Mouse (Mus musculus) liver, embryonic 15.5 days (tissue): ENCODE results near the gene Pdk4. TPM values are rescaled to one million over a fixed set of nuclear protein-coding genes. Genes with fewer than 3 reads are reported as not detected.

Experiments used
- ATAC-seq: fragments of 200-750 bp; cut with Nextera tagmentation; 2 replicates; pipeline ENCODE4 v1.8.0; 2017; ENCODE audit warnings: moderate number of reproducible peaks, mild to moderate bottlenecking, moderate library complexity; ENCODE audit not compliant: insufficient read depth
- H3K27ac ChIP-seq: fragments of 300-500 bp; sonication (generic); replicated peaks from 2 replicates; pipeline ENCODE4 v1.5.1; 2015; ENCODE audit warnings: mild to moderate bottlenecking, inconsistent platforms
- H3K27me3 ChIP-seq: fragments of 300-500 bp; sonication (generic); 2 replicates; pipeline ENCODE4 v1.6.1; 2015; ENCODE audit warnings: mild to moderate bottlenecking, inconsistent platforms
- H3K36me3 ChIP-seq: fragments of 300-500 bp; sonication (generic); replicated peaks from 2 replicates; pipeline ENCODE4 v1.6.1; 2015; ENCODE audit warnings: moderate library complexity, mild to moderate bottlenecking, inconsistent platforms
- H3K4me1 ChIP-seq: fragments of 300-500 bp; sonication (generic); replicated peaks from 2 replicates; pipeline ENCODE4 v1.6.1; 2015; ENCODE audit warnings: inconsistent platforms
- H3K4me2 ChIP-seq: fragments of 300-500 bp; sonication (generic); 2 replicates; pipeline ENCODE4 v1.6.1; 2015; ENCODE audit warnings: moderate library complexity, mild to moderate bottlenecking, inconsistent platforms
- H3K4me3 ChIP-seq: fragments of 300-500 bp; sonication (generic); replicated peaks from 2 replicates; pipeline ENCODE4 v1.5.1; 2015; ENCODE audit warnings: mild to moderate bottlenecking, inconsistent platforms
- H3K9ac ChIP-seq: fragments of 300-500 bp; sonication (generic); 2 replicates; pipeline ENCODE4 v1.6.1; 2015; ENCODE audit warnings: moderate library complexity, mild to moderate bottlenecking, inconsistent platforms
- H3K9me3 ChIP-seq: fragments of 300-500 bp; sonication (generic); replicated peaks from 2 replicates; pipeline ENCODE4 v1.6.1; 2016; ENCODE audit warnings: inconsistent platforms
- WGBS: fragments of 180-500 bp; shearing (Covaris S2); methylation state at CpG from one replicate; pipeline ENCODE4 v1.1.7; 2015; ENCODE audit warnings: mixed read lengths; ENCODE audit not compliant: insufficient replicate concordance; 5-methylcytosine and 5-hydroxymethylcytosine counted together
- polyA plus RNA-seq: library from polyadenylated mRNA; unstranded; fragments of >200 nt; fragmentation: Nextera tagmentation; extraction: Ambion mirVana; gene quantifications from 2 replicates; pipeline ENCODE4 v1.2.1, GENCODE M21; 2015

The Pdk4 gene
- 2.8 and 3.1 TPM in 2 replicates for polyA plus RNA-seq

DNA sequence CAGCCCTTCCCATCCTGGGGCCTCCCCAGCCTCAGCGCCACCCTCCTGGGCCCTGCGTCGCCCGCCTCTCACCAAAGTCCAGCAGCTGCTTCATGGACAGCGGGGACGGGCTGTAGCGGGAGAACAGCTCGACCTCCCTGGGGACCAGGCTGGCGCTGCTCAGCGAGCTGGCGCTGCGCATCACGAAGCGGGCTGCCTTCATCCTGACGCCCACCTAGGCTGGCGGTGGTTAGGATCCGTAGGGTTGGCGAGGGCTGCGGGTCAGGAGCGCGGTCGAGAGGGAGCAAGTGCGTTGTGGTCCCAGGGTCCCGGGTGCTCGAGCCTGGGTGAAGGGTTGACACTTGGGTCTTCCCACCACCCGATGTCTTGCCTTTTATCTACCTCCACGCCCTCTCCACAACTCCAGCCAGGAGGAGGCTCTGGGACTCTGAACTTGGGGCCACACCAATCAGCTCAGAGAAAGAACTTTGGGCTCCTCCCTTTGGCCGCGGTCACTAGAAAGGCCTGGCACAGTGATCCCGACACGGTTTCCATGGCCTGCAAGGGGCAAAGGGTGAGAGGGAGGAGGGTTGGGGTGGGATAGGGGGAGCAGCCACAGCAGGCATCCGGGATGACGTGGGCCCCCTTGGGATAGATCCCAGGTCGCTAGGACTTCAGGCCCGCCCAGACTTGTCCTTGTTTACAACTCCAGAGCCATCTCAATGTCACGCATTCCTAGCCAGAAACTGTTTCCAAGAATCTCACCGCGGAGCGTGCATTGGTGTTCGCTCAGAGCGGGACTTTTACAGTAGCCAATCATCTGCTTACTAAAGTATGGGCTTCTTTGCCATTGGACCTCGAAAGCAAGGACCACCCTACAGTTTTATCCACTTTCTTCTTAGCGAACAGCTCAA lies at the start of gene Pdk4:
Gene Pdk4 (minus strand): TSS at position 349 of the 893 bp plus-strand sequence.
- Histone ChIP-seq H3K4me3 (peak within 1 kb of the TSS; percentile 52), H3K27me3 (peaks cover 8% of the 10 kb centered on the region), H3K27ac (peak within 1 kb of the TSS; percentile 67), H3K9ac (peak within 1 kb of the TSS; percentile 15; the same call in 1 of the 2 replicates), H3K9me3 (no peaks in the 10 kb centered on the region), H3K4me2 (peak within 1 kb of the TSS; percentile 58), H3K36me3 (no peaks in the 10 kb centered on the region), H3K4me1 (no peaks in the 10 kb centered on the region)
- peak; percentile 89 for ATAC-seq
- 4% methylated on average over 43 of the region's 43 CpGs for WGBS

DNA sequence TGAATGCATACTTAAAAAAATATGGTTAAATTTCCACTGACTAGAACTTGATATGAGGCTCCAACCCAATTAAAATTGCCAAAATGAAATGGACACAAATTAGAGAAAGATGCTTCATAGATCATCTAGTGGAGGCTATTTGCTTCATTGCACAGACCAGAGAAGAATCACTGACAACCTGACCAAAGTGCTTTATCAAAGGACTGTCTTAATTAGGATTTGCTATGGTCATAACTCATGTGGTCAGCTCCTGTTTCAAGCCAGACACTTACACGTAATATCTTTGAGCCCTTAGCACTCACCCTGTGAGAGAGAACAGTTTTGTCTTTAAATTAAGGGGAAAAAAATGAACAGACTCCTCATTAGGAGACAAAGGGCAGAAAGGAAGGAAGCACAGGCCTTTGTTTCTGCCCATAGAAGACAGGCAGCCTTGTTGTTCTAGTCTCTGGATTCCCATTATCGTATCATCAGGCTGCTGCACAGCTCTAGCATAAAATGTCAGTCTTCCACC lies 41.8 kb upstream of the Pdk4 start:
- WGBS: 58% methylated on average over 2 of the region's 2 CpGs
- H3K27me3 ChIP-seq: no peaks in the 10 kb centered on the region

DNA sequence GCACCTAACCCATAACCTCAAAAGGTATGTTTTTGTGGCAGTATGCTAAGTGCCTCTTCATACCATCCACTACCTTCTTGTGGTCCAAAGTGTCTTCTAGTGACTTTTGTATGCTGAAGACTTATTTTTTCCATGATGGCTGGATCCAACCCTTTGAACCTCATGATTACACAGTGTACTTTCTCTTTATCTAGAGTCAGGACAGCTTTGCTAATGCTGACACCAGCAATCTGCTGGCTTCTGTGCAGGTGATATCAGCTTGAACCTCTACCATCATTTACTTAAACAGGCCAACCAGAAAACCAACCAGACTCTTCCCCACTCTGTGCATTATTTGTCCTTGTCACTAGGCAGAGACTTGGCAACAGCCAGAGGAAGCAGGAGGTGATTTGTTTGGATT lies 39.6 kb upstream of the Pdk4 start:
- no peak overlapping the region for H3K9ac ChIP-seq
- H3K27me3 ChIP-seq: no peaks in the 10 kb centered on the region
- H3K4me2 ChIP-seq: no peak overlapping the region
- ATAC-seq: no peak
- H3K27ac ChIP-seq: no peak overlapping the region
- no peaks in the 10 kb centered on the region for H3K9me3 ChIP-seq
- H3K4me3 ChIP-seq: no peak overlapping the region
- no peaks in the 10 kb centered on the region for H3K4me1 ChIP-seq
- no peaks in the 10 kb centered on the region for H3K36me3 ChIP-seq

More for the DNA sequence above, 41.8 kb upstream of the Pdk4 start:
- Histone ChIP-seq H3K9ac (no peak overlapping the region), H3K9me3 (no peaks in the 10 kb centered on the region), H3K4me2 (no peak overlapping the region), H3K4me3 (no peak overlapping the region), H3K36me3 (no peaks in the 10 kb centered on the region), H3K4me1 (no peaks in the 10 kb centered on the region), H3K27ac (no peak overlapping the region)
- no peak for ATAC-seq

DNA sequence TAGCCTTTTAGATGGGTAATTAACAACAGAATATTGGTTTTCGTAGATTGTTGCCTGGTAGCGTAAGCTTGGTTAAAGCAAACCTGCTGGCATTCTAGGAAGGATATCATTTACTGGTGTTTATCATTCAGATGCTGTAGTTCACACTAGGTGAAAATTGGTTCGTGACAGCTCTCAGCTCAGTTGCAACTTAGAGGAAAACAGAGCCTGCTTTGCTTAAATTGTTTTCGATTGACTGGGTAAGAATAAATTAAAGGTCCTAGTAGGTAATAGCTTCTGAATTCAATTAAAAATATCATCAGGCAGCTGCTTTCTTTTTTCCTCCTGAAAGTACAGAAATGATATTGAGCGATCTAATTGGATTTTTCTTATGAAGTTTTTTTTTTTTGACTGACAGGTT lies 21.0 kb upstream of the Pdk4 start:
- Histone ChIP-seq H3K36me3 (no peaks in the 10 kb centered on the region), H3K9ac (no peak overlapping the region), H3K4me3 (no peak overlapping the region), H3K27me3 (no peaks in the 10 kb centered on the region), H3K27ac (no peak overlapping the region), H3K4me1 (no peaks in the 10 kb centered on the region), H3K4me2 (no peak overlapping the region), H3K9me3 (no peaks in the 10 kb centered on the region)
- no peak for ATAC-seq
- 62% methylated on average over 5 of the region's 5 CpGs for WGBS

DNA sequence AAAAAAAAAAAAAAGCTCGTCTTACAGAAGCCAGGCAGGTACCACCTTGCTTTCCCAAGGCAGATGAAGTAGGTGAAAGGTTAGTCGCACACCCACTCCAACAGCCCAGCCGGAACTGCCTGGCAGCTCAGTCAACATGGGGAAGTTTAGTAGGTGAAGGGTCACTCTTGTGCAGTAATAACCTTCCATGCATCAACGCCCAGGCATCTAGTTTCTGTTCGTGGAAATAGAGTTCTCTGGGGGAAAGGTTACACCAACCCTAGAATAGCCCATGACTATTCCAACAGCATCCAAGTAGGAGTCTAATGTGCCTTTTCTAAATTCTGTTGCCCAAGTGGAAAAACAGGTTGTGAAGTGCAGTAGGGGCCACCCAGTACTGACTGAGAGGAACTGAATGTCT lies 13.6 kb upstream of the Pdk4 start:
- H3K27me3 ChIP-seq: no peaks in the 10 kb centered on the region
- H3K4me3 ChIP-seq: no peak overlapping the region
- no peaks in the 10 kb centered on the region for H3K36me3 ChIP-seq
- H3K4me1 ChIP-seq: peaks cover 5% of the 10 kb centered on the region; the same call in 1 of the 2 replicates
- WGBS: 18% methylated on average over 5 of the region's 5 CpGs
- peak; percentile 83 for ATAC-seq
- H3K9me3 ChIP-seq: no peaks in the 10 kb centered on the region
- H3K27ac ChIP-seq: 0 out of 2 replicates have a peak overlapping the region, but pooled peaks have one; percentile 4
- no peak overlapping the region; the same call in 1 of the 2 replicates for H3K4me2 ChIP-seq
- H3K9ac ChIP-seq: no peak overlapping the region

DNA sequence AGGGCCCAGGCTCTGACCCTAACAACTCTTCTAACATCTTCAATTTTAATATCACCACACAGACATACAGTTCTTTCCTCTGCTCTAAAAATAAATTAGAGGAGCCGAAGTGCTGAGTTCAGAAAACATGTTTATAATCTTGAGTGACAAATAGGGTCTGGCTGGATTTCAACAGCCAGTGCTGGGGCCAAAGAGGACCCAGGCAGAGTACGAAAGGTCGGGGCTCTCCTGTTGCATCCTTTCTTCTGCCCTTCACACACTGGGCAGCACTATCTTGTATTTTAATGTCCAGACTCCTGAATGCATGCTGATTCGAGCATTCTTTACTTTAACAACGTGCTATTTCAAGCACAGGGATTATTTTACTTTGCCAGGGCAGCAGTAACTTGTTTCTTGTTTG lies 13.2 kb upstream of the Pdk4 start:
- Histone ChIP-seq H3K36me3 (no peaks in the 10 kb centered on the region), H3K4me2 (no peak overlapping the region; the same call in 1 of the 2 replicates), H3K27ac (0 out of 2 replicates have a peak overlapping the region, but pooled peaks have one; percentile 4), H3K9me3 (no peaks in the 10 kb centered on the region), H3K4me3 (no peak overlapping the region), H3K27me3 (no peaks in the 10 kb centered on the region), H3K9ac (no peak overlapping the region), H3K4me1 (peaks cover 5% of the 10 kb centered on the region; the same call in 1 of the 2 replicates)
- 27% methylated on average over 5 of the region's 5 CpGs for WGBS
- peak; percentile 51; the same call in 1 of the 2 replicates for ATAC-seq

DNA sequence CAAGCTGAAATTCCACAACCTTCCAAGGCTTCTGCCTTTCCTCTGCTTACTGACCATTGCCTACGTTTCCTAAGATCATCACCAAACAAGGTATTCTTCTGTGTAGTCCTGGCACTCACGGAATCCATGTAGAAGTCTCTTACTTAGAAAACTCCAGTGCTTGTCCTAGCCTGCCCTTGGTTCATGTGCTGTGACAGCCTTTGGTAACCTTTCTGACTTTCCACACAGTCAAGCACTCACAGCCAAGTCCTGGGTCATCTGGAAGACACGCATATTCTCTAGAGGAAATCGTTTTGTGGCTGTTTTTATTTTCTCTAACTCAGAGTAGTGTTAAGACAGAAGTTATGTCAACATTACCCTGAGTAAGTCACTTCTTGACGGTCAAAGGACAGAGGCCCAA lies 11.7 kb upstream of the Pdk4 start:
- H3K27me3 ChIP-seq: no peaks in the 10 kb centered on the region
- H3K4me3 ChIP-seq: no peak overlapping the region
- peaks cover 5% of the 10 kb centered on the region; the same call in 1 of the 2 replicates for H3K4me1 ChIP-seq
- WGBS: 61% methylated on average over 5 of the region's 5 CpGs
- no peak for ATAC-seq
- no peak overlapping the region for H3K9ac ChIP-seq
- H3K4me2 ChIP-seq: no peak overlapping the region
- H3K27ac ChIP-seq: no peak overlapping the region
- H3K9me3 ChIP-seq: no peaks in the 10 kb centered on the region
- no peaks in the 10 kb centered on the region for H3K36me3 ChIP-seq

DNA sequence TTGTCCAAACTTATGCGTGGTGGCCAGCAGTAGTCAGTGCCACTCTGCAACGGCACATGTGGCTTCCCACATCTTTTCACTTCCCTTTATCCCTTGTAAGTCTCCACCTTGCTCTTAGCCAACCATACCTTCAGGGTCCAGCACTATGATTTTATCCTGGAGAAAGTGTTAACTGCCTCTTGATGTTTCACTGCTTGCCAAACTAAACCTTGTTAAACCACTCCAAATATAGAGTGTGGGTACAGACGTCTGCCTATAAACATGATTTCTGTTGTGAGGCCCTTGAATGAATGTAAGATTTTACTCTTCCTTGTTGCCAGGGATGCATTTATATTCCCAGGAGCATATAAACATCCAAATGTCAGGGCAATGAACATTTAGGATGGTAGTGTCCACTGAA lies 10.2 kb upstream of the Pdk4 start:
- Histone ChIP-seq H3K9ac (no peak overlapping the region), H3K4me3 (no peak overlapping the region), H3K4me1 (peaks cover 5% of the 10 kb centered on the region; the same call in 1 of the 2 replicates), H3K4me2 (no peak overlapping the region), H3K36me3 (no peaks in the 10 kb centered on the region), H3K9me3 (no peaks in the 10 kb centered on the region), H3K27ac (no peak overlapping the region), H3K27me3 (no peaks in the 10 kb centered on the region)
- WGBS: 58% methylated on average over 3 of the region's 3 CpGs
- ATAC-seq: no peak

DNA sequence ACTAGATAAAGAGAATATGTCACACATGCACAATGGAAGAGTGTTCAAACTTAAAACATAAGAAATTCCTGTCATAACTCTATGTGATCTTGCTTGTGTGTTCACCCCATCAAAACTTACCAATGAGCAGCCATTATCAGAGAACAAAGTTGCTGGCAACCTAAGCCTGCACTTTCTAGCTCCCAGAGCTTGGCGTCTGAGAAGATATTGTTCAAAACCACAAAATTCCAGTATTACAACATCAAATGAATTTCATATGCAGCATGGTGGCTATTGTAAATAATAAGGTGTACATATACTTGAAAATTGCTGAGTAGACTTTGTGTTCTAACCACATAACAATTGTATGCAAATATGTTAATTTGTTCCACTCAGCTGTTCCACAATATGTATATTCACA lies 6.7 kb upstream of the Pdk4 start:
- H3K27ac ChIP-seq: no peak overlapping the region
- no peak overlapping the region for H3K9ac ChIP-seq
- no peak overlapping the region for H3K4me2 ChIP-seq
- no peaks in the 10 kb centered on the region for H3K36me3 ChIP-seq
- no peaks in the 10 kb centered on the region for H3K9me3 ChIP-seq
- H3K27me3 ChIP-seq: no peaks in the 10 kb centered on the region
- no peak overlapping the region for H3K4me3 ChIP-seq
- ATAC-seq: no peak
- no peaks in the 10 kb centered on the region for H3K4me1 ChIP-seq
- 64% methylated on average over 1 of the region's 1 CpGs for WGBS

DNA sequence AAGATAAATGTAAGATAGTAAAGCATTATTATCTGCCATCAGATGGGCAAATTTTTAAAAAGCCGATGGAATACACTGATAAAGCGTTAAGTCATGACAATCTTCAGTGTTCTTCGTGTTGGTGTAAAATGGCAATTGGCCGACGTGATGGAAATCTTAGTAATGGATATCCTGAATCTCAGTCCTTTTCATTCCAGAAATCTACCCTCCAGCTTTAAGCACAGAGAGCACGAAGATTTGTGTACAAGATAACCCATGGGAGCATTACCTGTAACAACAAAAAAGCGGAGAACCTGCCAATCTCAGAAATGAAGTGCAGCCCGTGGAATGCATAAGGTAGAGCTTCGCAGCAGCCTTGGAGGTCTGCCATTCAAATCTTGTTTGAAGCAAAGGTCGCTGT lies 5.4 kb upstream of the Pdk4 start:
- Histone ChIP-seq H3K4me2 (no peak overlapping the region), H3K4me3 (no peak overlapping the region), H3K27me3 (no peaks in the 10 kb centered on the region), H3K4me1 (no peaks in the 10 kb centered on the region), H3K27ac (no peak overlapping the region), H3K9me3 (no peaks in the 10 kb centered on the region), H3K36me3 (no peaks in the 10 kb centered on the region), H3K9ac (no peak overlapping the region)
- 66% methylated on average over 10 of the region's 10 CpGs for WGBS
- ATAC-seq: no peak

DNA sequence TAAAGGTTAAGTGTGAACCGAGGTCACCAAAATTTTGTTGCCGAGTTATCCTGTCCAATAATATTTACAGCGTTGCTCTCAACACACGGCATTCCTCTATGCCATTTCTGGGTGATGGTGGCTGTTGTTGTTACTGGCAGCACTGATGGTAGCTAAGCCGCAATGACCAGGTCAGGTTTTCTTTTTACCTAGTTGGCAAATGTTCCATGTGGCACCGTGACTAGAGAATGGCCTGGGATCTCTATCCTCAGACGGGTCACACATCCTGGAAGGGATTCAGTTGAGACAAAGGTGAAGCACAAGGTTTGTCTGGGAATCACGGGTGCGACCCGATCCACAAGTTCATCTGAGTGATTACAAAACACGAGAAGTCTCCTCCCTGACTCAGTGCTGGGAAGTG lies 2.6 kb upstream of the Pdk4 start:
- Histone ChIP-seq H3K9ac (no peak overlapping the region), H3K36me3 (no peaks in the 10 kb centered on the region), H3K4me2 (no peak overlapping the region), H3K4me1 (no peaks in the 10 kb centered on the region), H3K27me3 (peaks cover 8% of the 10 kb centered on the region), H3K9me3 (no peaks in the 10 kb centered on the region), H3K27ac (no peak overlapping the region), H3K4me3 (no peak overlapping the region)
- no peak for ATAC-seq
- 70% methylated on average over 11 of the region's 11 CpGs for WGBS
